Mouse (Mus musculus) embryo, embryonic 9.5 days (tissue): ENCODE measurements at regions not wholly inside any gene's neighbourhood (a gene's known extent, or its start where the extent isn't known, plus 50 kb on each side); places are given as distances from the start of the nearest gene placed in this dataset.

Source experiments
- DNase-seq: peaks from one replicate; pipeline ENCODE4 v3.0.0-alpha.2; 2017; ENCODE audit errors: extremely low spot score

DNA sequence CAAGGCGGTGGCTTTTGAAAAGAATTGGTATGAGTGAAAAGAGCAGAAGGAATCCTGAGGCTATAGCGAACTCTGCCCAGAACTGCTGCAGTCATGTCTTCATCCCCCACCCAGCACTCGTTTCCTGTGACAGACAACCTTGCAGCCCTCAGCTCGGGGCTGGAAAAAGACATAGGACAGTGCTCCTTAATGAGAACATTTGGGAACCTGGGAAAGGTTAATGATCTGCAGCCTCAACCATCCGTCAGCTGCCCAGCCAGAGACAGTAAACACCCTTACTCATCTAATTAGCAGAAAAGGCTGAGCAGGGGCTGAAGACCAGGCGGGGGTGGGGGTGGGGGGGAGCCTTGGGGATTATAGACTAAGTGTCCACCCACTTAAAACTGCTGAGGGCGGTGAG lies 76.3 kb upstream of the Arhgap36 start:
- no peak for DNase-seq

DNA sequence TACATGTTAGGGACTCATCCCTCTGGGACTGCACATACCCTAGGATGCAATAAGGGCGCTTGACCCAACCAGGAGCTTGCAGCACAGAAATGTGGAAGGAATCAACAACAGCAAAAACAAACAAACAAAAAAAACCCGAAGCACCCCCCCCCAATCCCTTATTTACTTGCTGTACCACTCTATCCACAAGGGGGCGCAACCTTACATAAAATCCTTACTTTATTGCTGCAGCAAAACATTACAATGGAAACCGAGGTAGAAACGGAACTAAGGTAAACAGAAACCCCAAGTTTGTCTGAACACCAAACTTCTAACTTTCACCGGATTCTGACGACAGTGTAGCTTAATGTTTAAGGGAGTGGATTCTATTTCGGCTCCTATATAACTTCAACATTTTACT lies 86.7 kb upstream of the Arhgap36 start:
- peak; percentile 4 for DNase-seq

DNA sequence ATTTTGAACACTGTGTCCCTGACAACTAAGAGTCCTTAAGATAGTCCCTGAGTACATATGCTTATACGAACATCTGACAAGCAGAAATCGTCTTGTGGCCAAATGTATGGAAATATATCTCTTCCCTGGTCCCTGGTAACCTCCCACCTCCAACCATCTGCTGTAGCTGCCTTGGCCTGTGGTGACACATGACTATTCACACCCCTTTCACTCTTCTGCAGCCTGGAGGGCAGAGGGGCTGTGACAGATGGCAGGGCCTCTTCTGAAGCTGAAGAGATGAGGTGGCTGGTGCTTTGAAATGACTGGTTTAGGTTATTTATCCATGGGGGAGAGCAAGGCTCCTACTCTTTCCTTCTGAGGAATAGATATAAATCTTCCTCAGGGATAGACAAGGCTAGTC lies 82.3 kb upstream of the Enox2 start:
- DNase-seq: no peak

DNA sequence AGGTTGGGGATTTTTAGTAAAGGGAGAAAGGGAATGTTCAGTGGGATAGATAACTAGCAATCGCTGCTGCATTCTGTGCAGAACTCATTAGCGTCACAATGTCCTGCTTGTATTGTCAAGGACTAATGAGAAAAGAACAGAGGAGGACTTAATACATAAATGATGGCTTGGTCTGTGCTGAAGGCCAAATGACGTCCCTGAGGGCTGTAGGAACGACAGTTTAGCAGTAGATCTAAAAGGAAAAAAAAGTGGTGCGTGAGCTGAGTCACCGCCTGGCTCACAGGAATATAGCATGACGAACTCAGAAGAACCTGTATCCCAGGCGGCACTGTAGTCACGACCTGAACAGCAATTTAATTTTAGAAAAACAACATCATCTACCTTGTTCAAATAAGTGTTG lies 81.3 kb upstream of the Enox2 start:
- no peak for DNase-seq

- DNase-seq: no peak
Observed at GRCm38 (mm10) chrX:49346451-49346850, 58.4 kb upstream of the Enox2 start.
